Mouse (Mus musculus) stomach, embryonic 16.5 days (tissue): ENCODE measurements around the gene Gm10337. TPM values are rescaled to one million over a fixed set of nuclear protein-coding genes. Genes with fewer than 3 reads are reported as not detected.

Experiments
- ATAC-seq: fragments of 200-750 bp; cut with Nextera tagmentation; 2 replicates; pipeline ENCODE4 v1.8.0; 2017; ENCODE audit warnings: moderate number of reproducible peaks, moderate TSS enrichment; ENCODE audit not compliant: insufficient read depth, low FRiP score
- H3K27ac ChIP-seq: fragments of 300-500 bp; sonication (generic); 2 replicates; pipeline ENCODE4 v1.5.1; 2014; ENCODE audit warnings: low read length
- H3K27me3 ChIP-seq: fragments of 300-500 bp; sonication (generic); 2 replicates; pipeline ENCODE4 v1.6.1; 2014; ENCODE audit warnings: low read length, control low read depth, mixed read lengths; ENCODE audit not compliant: control insufficient read depth, insufficient read depth
- H3K36me3 ChIP-seq: fragments of 300-500 bp; sonication (generic); 2 replicates; pipeline ENCODE4 v1.6.1; 2014; ENCODE audit warnings: low read length; ENCODE audit not compliant: control insufficient read depth, insufficient read depth
- H3K4me1 ChIP-seq: fragments of 300-500 bp; sonication (generic); 2 replicates; pipeline ENCODE4 v1.6.1; 2014; ENCODE audit warnings: low read length, control low read depth, mixed read lengths; ENCODE audit not compliant: control insufficient read depth, insufficient read depth
- H3K4me2 ChIP-seq: fragments of 300-500 bp; sonication (generic); 2 replicates; pipeline ENCODE4 v1.6.1; 2014; ENCODE audit warnings: low read depth, low read length, mixed read lengths
- H3K4me3 ChIP-seq: fragments of 300-500 bp; sonication (generic); replicated peaks from 2 replicates; pipeline ENCODE4 v1.5.1; 2014; ENCODE audit warnings: mild to moderate bottlenecking, low read length
- H3K9ac ChIP-seq: fragments of 300-500 bp; sonication (generic); 2 replicates; pipeline ENCODE4 v1.6.1; 2014; ENCODE audit warnings: low read length
- H3K9me3 ChIP-seq: fragments of 300-500 bp; sonication (generic); replicated peaks from 2 replicates; pipeline ENCODE4 v1.6.1; 2016; ENCODE audit warnings: low read length, control low read depth; ENCODE audit not compliant: control insufficient read depth
- WGBS: fragments of 180-500 bp; shearing (Covaris S2); extraction: QIAGEN DNeasy Blood & Tissue Kit; methylation state at CpG from one replicate; pipeline ENCODE4 v1.1.7; 2014; 5-methylcytosine and 5-hydroxymethylcytosine counted together
- polyA plus RNA-seq: library from polyadenylated mRNA; unstranded; fragments of >200 nt; fragmentation: Nextera tagmentation; extraction: Ambion mirVana; gene quantifications from 2 replicates; pipeline ENCODE4 v1.2.1, GENCODE M21; 2015

The Gm10337 gene
- polyA plus RNA-seq, 1 experiment from 2014 or later = not detected

DNA sequence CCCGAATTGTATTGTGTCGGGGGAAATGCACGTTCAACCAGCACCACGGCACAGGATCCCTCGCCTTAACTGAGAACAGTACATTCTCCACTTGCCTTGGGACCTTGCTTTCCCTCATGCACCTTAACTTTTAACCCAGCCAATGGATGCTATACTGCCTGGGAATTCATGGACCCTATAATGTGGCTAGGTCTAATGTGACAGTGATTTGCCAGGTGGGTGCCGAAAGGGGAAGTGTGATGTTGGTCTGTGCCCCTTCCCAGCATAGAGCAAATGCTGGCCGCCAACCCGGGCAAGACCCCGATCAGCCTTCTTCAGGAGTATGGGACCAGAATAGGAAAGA is 15.3 kb downstream of the Gm10337 start:
- Histone ChIP-seq H3K4me1 (peaks cover 28% of the 10 kb centered on the region), H3K4me3 (peak overlapping the region; percentile 57), H3K36me3 (peaks cover 8% of the 10 kb centered on the region; the same call in 1 of the 2 replicates), H3K9me3 (no peaks in the 10 kb centered on the region), H3K4me2 (peak overlapping the region; percentile 80), H3K27me3 (no peaks in the 10 kb centered on the region), H3K9ac (peak overlapping the region; percentile 79), H3K27ac (peak overlapping the region; percentile 98)
- WGBS = 12% methylated on average over 9 of the region's 9 CpGs
- no peak for ATAC-seq

DNA sequence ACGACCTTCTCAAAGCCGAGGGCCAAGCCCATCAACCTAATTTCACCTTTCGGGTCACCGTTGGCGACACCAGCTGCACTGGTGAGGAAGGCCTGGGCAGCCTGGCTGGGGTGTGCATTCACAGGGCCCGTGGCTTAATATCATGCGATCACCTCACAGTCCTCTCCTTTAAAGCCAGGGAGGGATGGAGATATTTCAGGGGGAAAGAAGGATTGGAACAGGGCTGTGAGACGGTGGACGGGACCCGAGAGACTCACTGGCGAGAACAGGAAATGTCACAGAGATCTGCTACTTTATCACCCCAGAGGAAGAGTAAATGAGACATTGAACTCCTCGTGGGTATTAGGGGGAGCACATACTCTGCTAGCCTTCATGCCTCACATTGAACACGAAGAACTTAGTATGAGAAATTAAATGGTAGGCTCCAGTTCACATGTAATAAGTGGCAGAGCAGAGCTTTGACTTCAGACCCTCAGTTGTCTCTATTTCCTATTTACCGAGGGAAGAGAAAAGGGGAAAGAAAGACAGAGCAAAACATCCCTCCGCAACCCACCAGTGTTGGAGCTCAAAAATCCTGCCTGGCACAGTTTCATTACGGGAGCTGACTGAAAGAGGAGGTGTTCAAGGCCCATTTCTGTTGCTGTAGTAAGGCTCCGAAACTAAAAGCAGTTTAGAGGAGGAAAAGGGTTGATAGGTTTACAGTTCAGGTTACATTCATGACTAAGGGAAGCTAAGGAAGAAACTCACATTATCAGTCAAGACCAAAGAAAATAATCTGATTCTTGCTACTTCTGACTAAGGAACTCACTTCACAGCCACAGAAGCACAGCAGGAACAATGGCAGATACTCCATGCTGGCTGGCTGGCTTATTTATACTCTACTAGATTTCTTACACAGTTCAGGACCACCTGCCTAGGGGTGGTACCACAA is 16.0 kb downstream of the Gm10337 start:
- no peaks in the 10 kb centered on the region for H3K9me3 ChIP-seq
- WGBS = 50% methylated on average over 17 of the region's 17 CpGs
- H3K36me3 ChIP-seq = peaks cover 8% of the 10 kb centered on the region; the same call in 1 of the 2 replicates
- peak overlapping the region; percentile 57 for H3K4me3 ChIP-seq
- no peaks in the 10 kb centered on the region for H3K27me3 ChIP-seq
- H3K9ac ChIP-seq = peak overlapping the region; percentile 79
- peaks cover 28% of the 10 kb centered on the region for H3K4me1 ChIP-seq
- peak overlapping the region; percentile 98 for H3K27ac ChIP-seq
- peak overlapping the region; percentile 80 for H3K4me2 ChIP-seq
- no peak for ATAC-seq

- H3K4me3 ChIP-seq = no peak overlapping the region
- 50% methylated on average over 4 of the region's 4 CpGs for WGBS
- no peaks in the 10 kb centered on the region for H3K27me3 ChIP-seq
- peaks cover 8% of the 10 kb centered on the region; the same call in 1 of the 2 replicates for H3K36me3 ChIP-seq
- no peak for ATAC-seq
- peak overlapping the region; percentile 44; the same call in 1 of the 2 replicates for H3K9ac ChIP-seq
- no peak overlapping the region for H3K27ac ChIP-seq
- no peaks in the 10 kb centered on the region for H3K9me3 ChIP-seq
- H3K4me2 ChIP-seq = no peak overlapping the region
- H3K4me1 ChIP-seq = peaks cover 28% of the 10 kb centered on the region
Measured at GRCm38 (mm10) chr15:102520416-102520815, 16.9 kb downstream of the Gm10337 start.

DNA sequence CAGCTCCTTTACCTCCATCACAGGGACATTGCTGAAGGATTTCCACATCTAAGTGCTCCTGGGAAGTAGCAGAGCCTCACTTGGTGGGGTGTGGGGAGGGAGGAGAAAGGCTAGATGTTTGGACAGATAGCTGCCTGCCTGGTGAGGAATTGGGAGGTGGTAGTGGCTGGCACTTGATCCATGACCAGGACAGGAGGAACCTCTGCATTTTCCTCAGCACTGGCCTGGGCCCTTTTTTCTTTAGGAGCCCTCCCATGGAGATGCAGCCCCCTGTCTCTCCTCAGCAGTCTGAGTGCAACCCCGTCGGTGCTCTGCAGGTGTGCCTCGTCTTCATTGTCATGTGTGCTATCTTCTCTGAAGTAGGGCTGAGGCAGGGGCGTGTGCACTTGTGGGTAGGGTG is 18.0 kb downstream of the Gm10337 start:
- 70% methylated on average over 4 of the region's 4 CpGs for WGBS
- Histone ChIP-seq H3K4me2 (no peak overlapping the region), H3K27ac (no peak overlapping the region), H3K9ac (no peak overlapping the region), H3K27me3 (no peaks in the 10 kb centered on the region), H3K4me1 (peaks cover 18% of the 10 kb centered on the region), H3K4me3 (no peak overlapping the region), H3K9me3 (no peaks in the 10 kb centered on the region), H3K36me3 (peaks cover 8% of the 10 kb centered on the region; the same call in 1 of the 2 replicates)
- no peak for ATAC-seq

DNA sequence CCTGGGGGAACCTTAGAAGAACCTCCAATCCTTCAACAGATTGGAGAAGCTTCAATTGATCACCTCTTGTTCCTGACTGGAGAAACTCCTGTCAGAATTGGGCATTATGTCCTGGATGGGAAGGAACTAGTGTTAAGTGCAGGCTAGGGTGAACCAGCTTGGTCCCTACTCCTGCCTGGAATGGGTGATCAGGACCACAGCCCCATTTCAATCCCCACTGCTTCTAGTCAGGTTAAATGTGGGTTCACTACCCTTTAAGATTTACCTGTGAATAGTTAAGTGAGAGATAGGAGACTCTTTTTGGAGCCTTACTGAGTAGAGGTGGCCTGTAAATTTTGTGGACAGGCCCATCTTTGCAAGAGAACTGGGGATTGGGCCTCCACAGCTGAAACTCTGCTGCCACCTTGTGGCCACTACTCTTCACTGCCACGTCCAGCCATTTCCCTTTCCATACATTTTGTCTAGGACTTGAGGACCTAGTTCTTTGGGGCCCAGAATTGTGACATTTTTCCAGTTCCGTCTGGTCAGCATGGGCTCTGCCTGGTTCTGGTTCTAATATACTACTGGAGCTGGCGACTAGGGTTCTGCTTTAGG is 21.5 kb downstream of the Gm10337 start, which contains the start of gene Npff:
Gene Npff (minus strand): TSS at position 51 of the 594 bp plus-strand sequence.
- WGBS = 7% methylated on average over 3 of the region's 3 CpGs
- no peak within 1 kb of the TSS for H3K27ac ChIP-seq
- peaks cover 9% of the 10 kb centered on the region for H3K4me1 ChIP-seq
- no peak within 1 kb of the TSS for H3K4me3 ChIP-seq
- H3K9ac ChIP-seq = no peak within 1 kb of the TSS; the same call in 1 of the 2 replicates
- no peak within 1 kb of the TSS for H3K4me2 ChIP-seq
- H3K9me3 ChIP-seq = no peaks in the 10 kb centered on the region
- no peaks in the 10 kb centered on the region for H3K27me3 ChIP-seq
- no peak for ATAC-seq
- peaks cover 23% of the 10 kb centered on the region for H3K36me3 ChIP-seq

- no peak overlapping the region for H3K4me2 ChIP-seq
- ATAC-seq = no peak
- H3K4me1 ChIP-seq = no peaks in the 10 kb centered on the region
- no peak overlapping the region for H3K27ac ChIP-seq
- H3K9me3 ChIP-seq = no peaks in the 10 kb centered on the region
- H3K27me3 ChIP-seq = no peaks in the 10 kb centered on the region
- H3K9ac ChIP-seq = no peak overlapping the region
- H3K4me3 ChIP-seq = no peak overlapping the region
- H3K36me3 ChIP-seq = peaks cover 23% of the 10 kb centered on the region
- 74% methylated on average over 6 of the region's 6 CpGs for WGBS
Measured at GRCm38 (mm10) chr15:102526111-102527002, 22.8 kb downstream of the Gm10337 start.

DNA sequence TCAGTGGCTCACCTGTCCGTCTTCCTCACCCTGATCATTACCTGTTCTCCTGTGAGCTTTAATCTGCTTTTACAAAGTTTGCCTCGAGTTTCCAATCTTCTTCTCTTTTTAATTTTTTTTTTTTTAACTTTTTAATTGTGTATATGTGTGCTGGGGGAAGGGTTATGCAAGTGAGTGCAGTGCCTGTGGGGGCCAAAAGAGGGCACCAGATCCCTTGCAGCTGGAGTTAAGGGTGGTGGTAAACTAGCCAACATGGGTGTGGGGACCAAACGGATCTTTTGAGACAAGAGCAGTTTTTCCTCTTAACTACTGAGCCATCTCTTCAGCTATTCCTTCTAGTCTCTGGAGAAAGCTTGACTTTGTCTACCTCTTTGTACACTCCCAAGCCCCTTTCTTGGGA is 24.4 kb downstream of the Gm10337 start:
- no peak for ATAC-seq
- H3K4me1 ChIP-seq = no peaks in the 10 kb centered on the region
- WGBS = 70% methylated on average over 3 of the region's 3 CpGs
- H3K4me2 ChIP-seq = no peak overlapping the region
- H3K27ac ChIP-seq = no peak overlapping the region
- no peak overlapping the region for H3K9ac ChIP-seq
- peaks cover 18% of the 10 kb centered on the region; the same call in 1 of the 2 replicates for H3K36me3 ChIP-seq
- H3K27me3 ChIP-seq = no peaks in the 10 kb centered on the region
- no peaks in the 10 kb centered on the region for H3K9me3 ChIP-seq
- no peak overlapping the region for H3K4me3 ChIP-seq

DNA sequence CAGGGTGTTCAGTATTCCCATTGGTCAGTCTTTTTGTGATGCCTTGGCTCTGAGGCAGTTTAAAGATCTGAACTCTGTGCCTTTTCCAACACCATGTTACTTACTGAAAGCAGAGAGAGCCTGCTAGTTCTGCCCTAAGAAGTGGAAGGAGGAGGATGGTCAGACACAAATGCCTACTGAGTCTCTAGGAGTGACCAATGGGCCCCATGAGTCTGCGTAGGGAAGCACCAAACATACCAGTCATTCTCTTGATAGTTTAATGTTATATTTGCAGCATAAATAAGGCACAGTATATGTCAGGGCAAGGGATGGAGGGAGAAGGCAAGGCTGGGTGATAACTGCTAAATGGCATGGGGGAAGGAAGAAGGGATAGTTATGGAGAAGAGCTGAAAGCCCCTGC is 24.9 kb downstream of the Gm10337 start:
- no peak for ATAC-seq
- H3K4me1 ChIP-seq = no peaks in the 10 kb centered on the region
- WGBS = 95% methylated on average over 1 of the region's 1 CpGs
- H3K9me3 ChIP-seq = no peaks in the 10 kb centered on the region
- H3K36me3 ChIP-seq = peaks cover 18% of the 10 kb centered on the region; the same call in 1 of the 2 replicates
- no peak overlapping the region for H3K4me2 ChIP-seq
- no peaks in the 10 kb centered on the region for H3K27me3 ChIP-seq
- H3K4me3 ChIP-seq = no peak overlapping the region
- H3K27ac ChIP-seq = no peak overlapping the region
- no peak overlapping the region for H3K9ac ChIP-seq
